In genomic region chr4:65814176-65814535, GRCm38 (mm10) we compare ENCODE assay signal across 19 mouse cellular contexts.
A peak's percentile ranks its signal among the peaks of the same experiment; 100 is the strongest.
DNase-seq lines count a peak whose midpoint lies in the region; ATAC-seq lines count a peak whose summit lies in the region.
"Had no signal": no experiment of that assay in that cellular context is flagged by ENCODE, and none has a peak within 500 bp of the region (broad histone marks: within the 10 kb centered on the region; RNA-seq: fewer than 3 reads in every experiment).

No protein-coding gene starts in this region.

- H3K4me3 ChIP-seq in heart, embryonic 10.5 days, result no peak overlapping the region
- no peak overlapping the region for H3K4me3 ChIP-seq in hindbrain, embryonic 13.5 days
- H3K4me3 ChIP-seq: embryonic facial prominence, embryonic 13.5 days; liver, embryonic 13.5 days; midbrain, embryonic 12.5 days had no signal

- WGBS in heart, embryonic 10.5 days, result 81% methylated on average over 2 of the region's 2 CpGs
- 87% methylated on average over 2 of the region's 2 CpGs for WGBS in hindbrain, embryonic 13.5 days

- no peak overlapping the region for H3K9ac ChIP-seq in hindbrain, embryonic 13.5 days
- H3K9ac ChIP-seq: embryonic facial prominence, embryonic 13.5 days; hindbrain, embryonic 14.5 days; liver, embryonic 13.5 days; midbrain, embryonic 12.5 days had no signal

- no peak for ATAC-seq in hindbrain, embryonic 13.5 days (ENCODE audit: low FRiP score)
- ATAC-seq: Patski had no signal

- H3K4me2 ChIP-seq in hindbrain, embryonic 13.5 days, result no peak overlapping the region
- H3K4me2 ChIP-seq: embryonic facial prominence, embryonic 13.5 days; hindbrain, embryonic 14.5 days; liver, embryonic 13.5 days; midbrain, embryonic 12.5 days had no signal

- no peak overlapping the region for H3K27ac ChIP-seq in heart, embryonic 10.5 days
- H3K27ac ChIP-seq in hindbrain, embryonic 13.5 days, result no peak overlapping the region
- H3K27ac ChIP-seq: embryonic facial prominence, embryonic 13.5 days; hindbrain, embryonic 14.5 days; liver, embryonic 13.5 days; midbrain, embryonic 12.5 days; stomach, postnatal 0 days had no signal

- H3K4me1 ChIP-seq in heart, embryonic 10.5 days, result no peaks in the 10 kb centered on the region
- no peaks in the 10 kb centered on the region for H3K4me1 ChIP-seq in hindbrain, embryonic 13.5 days (replicated peaks)
- H3K4me1 ChIP-seq: embryonic facial prominence, embryonic 13.5 days; liver, embryonic 13.5 days; midbrain, embryonic 12.5 days had no signal

- no peaks in the 10 kb centered on the region for H3K36me3 ChIP-seq in heart, embryonic 10.5 days
- no peaks in the 10 kb centered on the region for H3K36me3 ChIP-seq in hindbrain, embryonic 13.5 days
- H3K36me3 ChIP-seq: embryonic facial prominence, embryonic 13.5 days; liver, embryonic 13.5 days; midbrain, embryonic 12.5 days had no signal

- no peaks in the 10 kb centered on the region for H3K27me3 ChIP-seq in heart, embryonic 10.5 days (ENCODE audit: insufficient read depth, poor library complexity, severe bottlenecking)
- H3K27me3 ChIP-seq in hindbrain, embryonic 13.5 days, result no peaks in the 10 kb centered on the region
- H3K27me3 ChIP-seq: CH12.LX; embryonic facial prominence, embryonic 13.5 days; liver, embryonic 13.5 days; midbrain, embryonic 12.5 days; Patski had no signal

- peak; percentile 44 to 64 for DNase-seq in heart, adult 18-20 months
- no peak for DNase-seq in heart, embryonic 10.5 days (ENCODE audit: low spot score)
- DNase-seq in cerebellum, adult 9-11 months, result peak; percentile 64
- DNase-seq in heart, adult 9 months (ENCODE audit: low spot score in 2 of 2), result peak; percentile 32 to 34
- DNase-seq in skeletal muscle tissue, adult 2 months (ENCODE audit: low read depth, low spot score), result peak; percentile 48
- no peak for DNase-seq in kidney, adult 18-20 months
- DNase-seq: adrenal gland, adult 2 months; kidney, adult 9 months; left cerebral cortex, postnatal 4 days; liver, embryonic 13.5 days; lung, postnatal 14 days; spleen, adult 18-20 months had no signal

- H3K9me3 ChIP-seq in heart, embryonic 10.5 days, result no peaks in the 10 kb centered on the region
- no peaks in the 10 kb centered on the region for H3K9me3 ChIP-seq in hindbrain, embryonic 13.5 days
- H3K9me3 ChIP-seq: embryonic facial prominence, embryonic 13.5 days; liver, embryonic 13.5 days; midbrain, embryonic 12.5 days had no signal

Comparison
In these comparisons a context has a peak if more than half of its experiments do, and no peak if none do; other contexts are left out.
1. DNase-seq: peak in heart, adult 18-20 months (2 of 2), cerebellum, adult 9-11 months (single experiment), heart, adult 9 months (2 of 2) and skeletal muscle tissue, adult 2 months (single experiment); none in heart, embryonic 10.5 days (single experiment) and kidney, adult 18-20 months (single experiment).